Mouse (Mus musculus) limb, embryonic 10.5 days (tissue): ENCODE results near the gene Fam198b. TPM values are rescaled to one million over a fixed set of nuclear protein-coding genes. Genes with fewer than 3 reads are reported as not detected.

ENCODE experiments used
- DNase-seq: peaks from one replicate; pipeline ENCODE4 v3.0.0-alpha.2; 2017; ENCODE audit warnings: low spot score
- H3K27ac ChIP-seq: fragments of 300-500 bp; sonication (generic); 2 replicates; pipeline ENCODE4 v1.5.1; 2016; ENCODE audit warnings: mild to moderate bottlenecking
- H3K27me3 ChIP-seq: fragments of 300-500 bp; sonication (generic); 2 replicates; pipeline ENCODE4 v1.6.1; 2016; ENCODE audit warnings: low read depth, mild to moderate bottlenecking; ENCODE audit not compliant: poor library complexity, severe bottlenecking
- H3K36me3 ChIP-seq: fragments of 300-500 bp; sonication (generic); 2 replicates; pipeline ENCODE4 v1.6.1; 2016; ENCODE audit warnings: mild to moderate bottlenecking, moderate library complexity
- H3K4me1 ChIP-seq: fragments of 300-500 bp; sonication (generic); 2 replicates; pipeline ENCODE4 v1.6.1; 2016
- H3K4me3 ChIP-seq: fragments of 300-500 bp; sonication (generic); 2 replicates; pipeline ENCODE4 v1.5.1; 2016; ENCODE audit warnings: mild to moderate bottlenecking, moderate library complexity
- H3K9me3 ChIP-seq: fragments of 300-500 bp; sonication (generic); replicated peaks from 2 replicates; pipeline ENCODE4 v1.6.1; 2016; ENCODE audit warnings: mild to moderate bottlenecking
- WGBS: fragments of 180-500 bp; shearing (Covaris S2); methylation state at CpG from one replicate; pipeline ENCODE4 v1.1.7; 2016; 5-methylcytosine and 5-hydroxymethylcytosine counted together
- polyA plus RNA-seq: library from polyadenylated mRNA; unstranded; fragments of >200 nt; fragmentation: Nextera tagmentation; extraction: Ambion mirVana; gene quantifications from 2 replicates; pipeline ENCODE4 v1.2.1, GENCODE M21; 2016

The Fam198b gene
- polyA plus RNA-seq, 1 experiment from 2014 or later = 7.7 TPM

DNA sequence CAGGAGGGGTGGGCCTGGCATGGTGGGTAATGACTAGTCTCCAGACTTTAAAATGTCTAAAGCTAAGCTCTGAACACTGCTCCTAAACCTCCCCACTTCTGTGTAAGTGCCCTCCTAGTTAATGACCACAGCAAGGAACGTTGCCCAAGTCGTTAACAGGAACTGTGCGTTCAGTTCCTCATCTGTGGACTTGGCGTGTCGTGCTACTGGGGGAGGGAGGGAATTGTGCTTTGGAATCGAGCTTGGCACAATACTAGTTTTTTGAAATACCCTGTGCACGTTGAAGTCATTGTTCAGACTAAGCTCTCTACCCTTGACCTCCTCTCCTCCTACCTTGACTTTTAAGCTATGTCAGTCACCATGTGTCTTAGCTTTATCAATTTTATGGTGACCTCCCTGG is 19.5 kb upstream of the Fam198b start:
- H3K9me3 ChIP-seq = no peaks in the 10 kb centered on the region
- no peaks in the 10 kb centered on the region for H3K36me3 ChIP-seq
- peaks cover 11% of the 10 kb centered on the region for H3K4me1 ChIP-seq
- WGBS = 60% methylated on average over 7 of the region's 7 CpGs
- no peak overlapping the region for H3K27ac ChIP-seq
- H3K4me3 ChIP-seq = no peak overlapping the region
- H3K27me3 ChIP-seq = no peaks in the 10 kb centered on the region
- DNase-seq = no peak

GRCm38 (mm10) chr3:79866089-79866488 is 18.2 kb upstream of the Fam198b start:
- 87% methylated on average over 3 of the region's 3 CpGs for WGBS

GRCm38 (mm10) chr3:79866526-79866925 is 17.8 kb upstream of the Fam198b start:
- Histone ChIP-seq H3K36me3 (no peaks in the 10 kb centered on the region), H3K9me3 (no peaks in the 10 kb centered on the region), H3K4me1 (peaks cover 11% of the 10 kb centered on the region), H3K4me3 (no peak overlapping the region), H3K27ac (no peak overlapping the region), H3K27me3 (no peaks in the 10 kb centered on the region)
- 87% methylated on average over 9 of the region's 9 CpGs for whole genome bisulfite sequencing
- DNase-seq = no peak

More at GRCm38 (mm10) chr3:79866089-79866488, 18.2 kb upstream of the Fam198b start:
- H3K27me3 ChIP-seq = no peaks in the 10 kb centered on the region
- H3K27ac ChIP-seq = no peak overlapping the region
- DNase-seq = no peak
- no peak overlapping the region for H3K4me3 ChIP-seq
- no peaks in the 10 kb centered on the region for H3K9me3 ChIP-seq
- H3K4me1 ChIP-seq = peaks cover 11% of the 10 kb centered on the region
- H3K36me3 ChIP-seq = no peaks in the 10 kb centered on the region

GRCm38 (mm10) chr3:79867121-79867709 is 17.1 kb upstream of the Fam198b start:
- no peak overlapping the region for H3K27ac ChIP-seq
- DNase-seq = no peak
- peaks cover 11% of the 10 kb centered on the region for H3K4me1 ChIP-seq
- no peaks in the 10 kb centered on the region for H3K27me3 ChIP-seq
- 84% methylated on average over 1 of the region's 1 CpGs for WGBS
- H3K36me3 ChIP-seq = no peaks in the 10 kb centered on the region
- H3K9me3 ChIP-seq = no peaks in the 10 kb centered on the region
- H3K4me3 ChIP-seq = no peak overlapping the region

- H3K27me3 ChIP-seq = no peaks in the 10 kb centered on the region
- H3K4me3 ChIP-seq = no peak overlapping the region
- no peaks in the 10 kb centered on the region for H3K36me3 ChIP-seq
- H3K27ac ChIP-seq = no peak overlapping the region
- H3K9me3 ChIP-seq = no peaks in the 10 kb centered on the region
- H3K4me1 ChIP-seq = peaks cover 7% of the 10 kb centered on the region
- no peak for DNase-seq
- 94% methylated on average over 5 of the region's 5 CpGs for WGBS
Measured at GRCm38 (mm10) chr3:79875471-79875870, 8.9 kb upstream of the Fam198b start.

DNA sequence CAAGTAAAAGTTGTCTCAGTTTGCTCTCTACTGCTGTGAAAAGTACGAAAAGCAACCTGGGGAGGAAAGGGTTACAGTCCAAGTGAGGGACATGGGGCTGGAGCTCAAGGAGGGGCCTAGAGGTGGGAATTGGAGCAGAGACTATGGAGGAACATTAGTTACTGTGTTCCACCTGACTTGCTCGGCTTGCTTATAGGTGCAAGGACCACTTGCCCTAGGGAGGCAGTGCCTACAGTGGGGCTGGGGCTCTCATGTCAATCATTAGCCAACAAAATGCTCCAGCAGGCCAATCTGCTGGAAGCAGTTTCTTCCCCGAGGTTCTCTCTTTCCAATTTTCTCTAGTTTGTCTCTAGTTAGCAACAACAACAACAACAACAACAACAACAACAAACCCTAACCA is 6.0 kb upstream of the Fam198b start:
- Histone ChIP-seq H3K36me3 (no peaks in the 10 kb centered on the region), H3K4me1 (peaks cover 7% of the 10 kb centered on the region), H3K27me3 (no peaks in the 10 kb centered on the region), H3K4me3 (no peak overlapping the region), H3K9me3 (no peaks in the 10 kb centered on the region), H3K27ac (no peak overlapping the region)
- 63% methylated on average over 3 of the region's 3 CpGs for WGBS
- DNase-seq = no peak

- no peaks in the 10 kb centered on the region for H3K27me3 ChIP-seq
- DNase-seq = no peak
- H3K9me3 ChIP-seq = no peaks in the 10 kb centered on the region
- no peak overlapping the region for H3K4me3 ChIP-seq
- H3K36me3 ChIP-seq = no peaks in the 10 kb centered on the region
- no peak overlapping the region for H3K27ac ChIP-seq
- peaks cover 9% of the 10 kb centered on the region for H3K4me1 ChIP-seq
- 40% methylated on average over 9 of the region's 9 CpGs for WGBS
Measured at GRCm38 (mm10) chr3:79879246-79879645, 5.1 kb upstream of the Fam198b start.

GRCm38 (mm10) chr3:79881645-79882044 is 2.7 kb upstream of the Fam198b start:
- no peak for DNase-seq
- H3K27me3 ChIP-seq = no peaks in the 10 kb centered on the region
- no peaks in the 10 kb centered on the region for H3K9me3 ChIP-seq
- H3K4me1 ChIP-seq = peaks cover 25% of the 10 kb centered on the region
- H3K36me3 ChIP-seq = no peaks in the 10 kb centered on the region
- WGBS = 71% methylated on average over 2 of the region's 2 CpGs
- no peak overlapping the region for H3K4me3 ChIP-seq
- H3K27ac ChIP-seq = no peak overlapping the region

GRCm38 (mm10) chr3:79883092-79883491 is 1.2 kb upstream of the Fam198b start:
- 54% methylated on average over 7 of the region's 7 CpGs for WGBS
- H3K4me1 ChIP-seq = peaks cover 39% of the 10 kb centered on the region
- no peaks in the 10 kb centered on the region for H3K36me3 ChIP-seq
- no peaks in the 10 kb centered on the region for H3K27me3 ChIP-seq
- no peaks in the 10 kb centered on the region for H3K9me3 ChIP-seq
- peak; percentile 70 for DNase-seq
- H3K27ac ChIP-seq = no peak overlapping the region
- H3K4me3 ChIP-seq = no peak overlapping the region

GRCm38 (mm10) chr3:79884761-79885189 is 442 bp downstream of the Fam198b start:
- no peaks in the 10 kb centered on the region for H3K27me3 ChIP-seq
- 15% methylated on average over 9 of the region's 9 CpGs for WGBS
- H3K4me3 ChIP-seq = peak overlapping the region; percentile 48
- H3K36me3 ChIP-seq = no peaks in the 10 kb centered on the region
- peak; percentile 66 for DNase-seq
- H3K9me3 ChIP-seq = no peaks in the 10 kb centered on the region
- peak overlapping the region; percentile 89 for H3K27ac ChIP-seq
- H3K4me1 ChIP-seq = peaks cover 34% of the 10 kb centered on the region

GRCm38 (mm10) chr3:79885686-79886356 is 1.5 kb downstream of the Fam198b start:
- Histone ChIP-seq H3K36me3 (no peaks in the 10 kb centered on the region), H3K27ac (peak overlapping the region; percentile 89), H3K4me3 (peak overlapping the region; percentile 48), H3K9me3 (no peaks in the 10 kb centered on the region), H3K27me3 (no peaks in the 10 kb centered on the region), H3K4me1 (peaks cover 34% of the 10 kb centered on the region)
- DNase-seq = peak; percentile 81
- WGBS = 10% methylated on average over 19 of the region's 19 CpGs

GRCm38 (mm10) chr3:79886357-79887091 is 2.2 kb downstream of the Fam198b start:
- 75% methylated on average over 23 of the region's 23 CpGs for WGBS
- H3K4me3 ChIP-seq = peak overlapping the region; percentile 48
- peak; percentile 53 for DNase-seq

More at GRCm38 (mm10) chr3:79886357-79887091, 2.2 kb downstream of the Fam198b start:
- Histone ChIP-seq H3K27me3 (no peaks in the 10 kb centered on the region), H3K36me3 (0 out of 2 replicates have a peak, but pooled peaks cover under 1% of the 10 kb centered on the region), H3K9me3 (no peaks in the 10 kb centered on the region), H3K27ac (peak overlapping the region; percentile 89), H3K4me1 (peaks cover 34% of the 10 kb centered on the region)
